Mouse (Mus musculus): ENCODE measurements around the gene Aga.
"Not testable (repeated sequence)": the region's sequence is repeated elsewhere in the genome, so short reads cannot be mapped to it uniquely, and the experiment has no call there.

Gene Aga

GRCm38 (mm10) chr8:53511551-53512127 lies at the start of gene Aga:
Gene Aga, plus strand, starts transcription at chr8:53511727.
- peak; percentile 80 to 85 for DNase-seq (ENCODE audit: low spot score in 2 of 2)

- DNase-seq (ENCODE audit: low spot score in 2 of 2): no peak
Measured at GRCm38 (mm10) chr8:53489063-53489462, 22.5 kb upstream of the Aga start.

- DNase-seq (ENCODE audit: low spot score in 2 of 2): no peak
Measured at GRCm38 (mm10) chr8:53496216-53496615, 15.3 kb upstream of the Aga start.

GRCm38 (mm10) chr8:53496885-53497326 lies 14.6 kb upstream of the Aga start:
- DNase-seq (ENCODE audit: low spot score in 2 of 2): no peak

GRCm38 (mm10) chr8:53538049-53538448 lies 26.5 kb downstream of the Aga start:
- DNase-seq (ENCODE audit: low spot score in 2 of 2): not testable (repeated sequence)

GRCm38 (mm10) chr8:53539585-53539984 lies 28.1 kb downstream of the Aga start:
- DNase-seq (ENCODE audit: low spot score in 2 of 2): no peak

- DNase-seq (ENCODE audit: low spot score in 2 of 2): no peak
Measured at GRCm38 (mm10) chr8:53562441-53563040, 51.0 kb downstream of the Aga start.

GRCm38 (mm10) chr8:53566223-53566622 lies 54.7 kb downstream of the Aga start:
- DNase-seq (ENCODE audit: low spot score in 2 of 2): no peak
